ENCODE assay signal across 29 mouse cellular contexts in genomic region chr4:32994168-32994567, GRCm38 (mm10). TPM values are rescaled to one million over a fixed set of nuclear protein-coding genes. Genes with fewer than 3 reads are reported as not detected.
DNase-seq lines count a peak whose midpoint lies in the region; ATAC-seq and TF ChIP-seq lines count a peak whose summit lies in the region.
"Had no signal": no experiment of that assay in that cellular context is flagged by ENCODE, and none has a peak within 500 bp of the region (broad histone marks: within the 10 kb centered on the region; RNA-seq: fewer than 3 reads in every experiment).

No protein-coding gene starts in this region.

- no peaks in the 10 kb centered on the region for H3K27me3 ChIP-seq in heart, embryonic 10.5 days (ENCODE audit: insufficient read depth, poor library complexity, severe bottlenecking)
- H3K27me3 ChIP-seq in heart, embryonic 11.5 days (ENCODE audit: control insufficient read depth, insufficient read depth, low read length) = no peaks in the 10 kb centered on the region
- H3K27me3 ChIP-seq: embryonic facial prominence, embryonic 13.5 days; forebrain, embryonic 12.5 days; heart, embryonic 13.5 days; hindbrain, embryonic 12.5 days; limb, embryonic 13.5 days; lung, embryonic 15.5 days; midbrain, embryonic 13.5 days had no signal

- 0 out of 2 replicates have a peak, but pooled peaks have one; percentile 17 for TF ChIP-seq CTCF in bone marrow macrophage, adult 2 months (IDR thresholded peaks at IDR 0.05; ENCODE audit: low read depth, low read length)

- H3K9me3 ChIP-seq in heart, embryonic 10.5 days = no peaks in the 10 kb centered on the region
- no peaks in the 10 kb centered on the region for H3K9me3 ChIP-seq in heart, embryonic 11.5 days (replicated peaks; ENCODE audit: control insufficient read depth, low read length)
- H3K9me3 ChIP-seq: embryonic facial prominence, embryonic 13.5 days; forebrain, embryonic 12.5 days; hindbrain, embryonic 12.5 days; limb, embryonic 13.5 days; liver, embryonic 13.5 days; lung, embryonic 15.5 days; midbrain, embryonic 13.5 days had no signal

- TF ChIP-seq POLR2A in bone marrow macrophage, adult 2 months (IDR thresholded peaks at IDR 0.05; ENCODE audit: borderline replicate concordance, low read depth, low read length) = no peak

- H3K9ac ChIP-seq in heart, embryonic 11.5 days (ENCODE audit: low read depth, low read length) = no peak overlapping the region
- H3K9ac ChIP-seq: embryonic facial prominence, embryonic 13.5 days; forebrain, embryonic 12.5 days; heart, embryonic 13.5 days; hindbrain, embryonic 12.5 days; limb, embryonic 13.5 days; liver, embryonic 13.5 days; lung, embryonic 15.5 days; midbrain, embryonic 13.5 days had no signal

- peaks cover 21% of the 10 kb centered on the region for H3K4me1 ChIP-seq in heart, embryonic 10.5 days
- 0 out of 2 replicates have a peak, but pooled peaks cover 3% of the 10 kb centered on the region for H3K4me1 ChIP-seq in heart, embryonic 11.5 days (ENCODE audit: control insufficient read depth, insufficient read depth, low read length)
- no peaks in the 10 kb centered on the region for H3K4me1 ChIP-seq in bone marrow macrophage, adult 2 months (ENCODE audit: control insufficient read depth, insufficient read depth, low read length)
- H3K4me1 ChIP-seq: embryonic facial prominence, embryonic 13.5 days; forebrain, embryonic 12.5 days; hindbrain, embryonic 12.5 days; limb, embryonic 13.5 days; lung, embryonic 15.5 days; megakaryocyte, embryonic 14.5 days; midbrain, embryonic 13.5 days had no signal

- H3K36me3 ChIP-seq in heart, embryonic 10.5 days = peaks cover 9% of the 10 kb centered on the region
- no peaks in the 10 kb centered on the region for H3K36me3 ChIP-seq in heart, embryonic 11.5 days (ENCODE audit: control insufficient read depth, insufficient read depth, low read length)
- H3K36me3 ChIP-seq: embryonic facial prominence, embryonic 13.5 days; liver, embryonic 13.5 days; lung, embryonic 15.5 days had no signal

- WGBS in heart, embryonic 10.5 days = 82% methylated on average over 3 of the region's 3 CpGs
- 76% methylated on average over 3 of the region's 3 CpGs for WGBS in heart, embryonic 11.5 days (ENCODE audit: insufficient replicate concordance)

- no peak overlapping the region for H3K4me2 ChIP-seq in heart, embryonic 11.5 days
- H3K4me2 ChIP-seq: embryonic facial prominence, embryonic 13.5 days; forebrain, embryonic 12.5 days; heart, embryonic 13.5 days; hindbrain, embryonic 12.5 days; limb, embryonic 13.5 days; liver, embryonic 13.5 days; lung, embryonic 15.5 days; midbrain, embryonic 13.5 days had no signal

- no peak for ATAC-seq in heart, embryonic 11.5 days (replicated peaks; ENCODE audit: insufficient number of reproducible peaks, low FRiP score, low TSS enrichment)
- ATAC-seq: activated CD4-positive, CD25-positive, alpha-beta regulatory T cell, adult 4 months; midbrain, embryonic 13.5 days had no signal

- peak; percentile 36 for DNase-seq in heart, embryonic 10.5 days (ENCODE audit: low spot score)
- peak; percentile 24 for DNase-seq in thymus, postnatal 4 days
- DNase-seq in thymus, postnatal 14 days = no peak
- DNase-seq in right cerebral cortex, postnatal 4 days = no peak
- no peak for DNase-seq in urinary bladder, postnatal 4 days (ENCODE audit: low spot score in 2 of 2)
- DNase-seq: adrenal gland, adult 8-10 months; cerebellum, adult 2 months; cerebellum, postnatal 25 days; embryo, embryonic 11 days; heart, postnatal 14 days; kidney, adult 8-10 months; kidney, postnatal 10 days; layer of hippocampus, postnatal 36 days; liver, embryonic 13.5 days; lung, postnatal 36 days; spleen, adult 18-20 months; thymus, adult 18-20 months had no signal

- no peak overlapping the region for H3K4me3 ChIP-seq in heart, embryonic 10.5 days
- no peak overlapping the region for H3K4me3 ChIP-seq in heart, embryonic 11.5 days (ENCODE audit: low read depth, low read length)
- H3K4me3 ChIP-seq in bone marrow macrophage, adult 2 months (ENCODE audit: insufficient read depth, low read length) = no peak overlapping the region
- H3K4me3 ChIP-seq: embryonic facial prominence, embryonic 13.5 days; erythroblast, embryonic 14.5 days; forebrain, embryonic 12.5 days; heart, embryonic 13.5 days; hindbrain, embryonic 12.5 days; limb, embryonic 13.5 days; liver, embryonic 13.5 days; lung, embryonic 15.5 days; megakaryocyte, embryonic 14.5 days; midbrain, embryonic 13.5 days had no signal

- no peak overlapping the region for H3K27ac ChIP-seq in heart, embryonic 10.5 days
- no peak overlapping the region for H3K27ac ChIP-seq in heart, embryonic 11.5 days (ENCODE audit: low read depth, low read length)
- H3K27ac ChIP-seq in bone marrow macrophage, adult 2 months (ENCODE audit: insufficient read depth, low read depth, low read length) = no peak overlapping the region
- H3K27ac ChIP-seq: embryonic facial prominence, embryonic 13.5 days; forebrain, embryonic 12.5 days; heart, embryonic 13.5 days; hindbrain, embryonic 12.5 days; limb, embryonic 13.5 days; liver, embryonic 13.5 days; lung, embryonic 15.5 days; midbrain, embryonic 13.5 days had no signal

RNA-seq across cellular contexts. Expression of gene Rragd, which starts 11.3 kb away (rescaled TPM):
- polyA plus RNA-seq in heart, embryonic 10.5 days (2016; fragmentation: Nextera tagmentation; extraction: Ambion mirVana) = 39.2 and 56.0 TPM in 2 replicates
- polyA plus RNA-seq in heart, embryonic 11.5 days (2014; fragmentation: Nextera tagmentation; extraction: Ambion mirVana) = 47.8 and 54.1 TPM in 2 replicates
- 2.4 and 2.5 TPM in 2 replicates for polyA plus RNA-seq in bone marrow macrophage, adult 2 months (2012; ENCODE audit: insufficient read depth, insufficient read length, missing spikeins)

RNA-seq across cellular contexts. Expression of gene Ube2j1, which starts 37.0 kb away (rescaled TPM):
- 39.0 and 42.7 TPM in 2 replicates for polyA plus RNA-seq in heart, embryonic 10.5 days (2016; fragmentation: Nextera tagmentation; extraction: Ambion mirVana)
- 39.7 and 42.1 TPM in 2 replicates for polyA plus RNA-seq in heart, embryonic 11.5 days (2014; fragmentation: Nextera tagmentation; extraction: Ambion mirVana)
- 41.7 and 47.4 TPM in 2 replicates for polyA plus RNA-seq in bone marrow macrophage, adult 2 months (2012; ENCODE audit: insufficient read depth, insufficient read length, missing spikeins)

RNA-seq across cellular contexts. Expression of gene Ankrd6, which starts 43.5 kb away (rescaled TPM):
- polyA plus RNA-seq in heart, embryonic 10.5 days (2016; fragmentation: Nextera tagmentation; extraction: Ambion mirVana) = 8.3 and 8.4 TPM in 2 replicates
- polyA plus RNA-seq in heart, embryonic 11.5 days (2014; fragmentation: Nextera tagmentation; extraction: Ambion mirVana) = 5.4 and 7.1 TPM in 2 replicates
- 0.16 TPM in 1 of 2 replicates, not detected in the other for polyA plus RNA-seq in bone marrow macrophage, adult 2 months (2012; ENCODE audit: insufficient read depth, insufficient read length, missing spikeins)

Comparison
In these comparisons a context has a peak if more than half of its experiments do, and no peak if none do; other contexts are left out.
1. DNase-seq: peak in heart, embryonic 10.5 days (single experiment) and thymus, postnatal 4 days (single experiment); none in thymus, postnatal 14 days (single experiment), right cerebral cortex, postnatal 4 days (single experiment) and urinary bladder, postnatal 4 days (0 of 2).
2. RNA of gene Rragd, which starts 11.3 kb away (polyA plus RNA-seq): 47.8 to 54.1 TPM in heart, embryonic 11.5 days and 39.2 to 56.0 TPM in heart, embryonic 10.5 days; 2.4 to 2.5 TPM in bone marrow macrophage, adult 2 months; every median in the first group is over 10 times any median in the second.